Mouse (Mus musculus) duodenum, adult 2 months (tissue): Measurements from ENCODE around the gene Cyp11a1. TPM values are rescaled to one million over a fixed set of nuclear protein-coding genes. Genes with fewer than 3 reads are reported as not detected.

Experiments used
- polyA plus RNA-seq: library from polyadenylated mRNA; depleted of rRNA; stranded (reverse); fragments of >200 nt; gene quantifications from 2 replicates; pipeline ENCODE4 v1.2.3, GENCODE M21; 2012; ENCODE audit warnings: low replicate concordance; rRNA removed

Cyp11a1 gene
- 0.57 and 1.1 TPM in 2 replicates for polyA plus RNA-seq

GRCm38 (mm10) chr9:58005753-58006461 is at the start of gene Cyp11a1:
Gene Cyp11a1 (plus strand): TSS chr9:58006411.

GRCm38 (mm10) chr9:58063531-58063930 is 57.3 kb downstream of the Cyp11a1 start, which contains the start of gene Stra6:
Gene Stra6 (plus strand): TSS chr9:58063788.

Other genes starting within 250 kb of the Cyp11a1 start
- gene Clk3, start 240.6 kb upstream of the Cyp11a1 start, polyA plus RNA-seq: 41.9 and 49.1 TPM in 2 replicates
- 7.4 and 7.8 TPM in 2 replicates for gene Arid3b, start 169.6 kb upstream of the Cyp11a1 start, polyA plus RNA-seq
- gene Ubl7, start 95.4 kb upstream of the Cyp11a1 start, polyA plus RNA-seq: 147 and 182 TPM in 2 replicates
- gene Sema7a, start 66.3 kb upstream of the Cyp11a1 start, polyA plus RNA-seq: 26.4 and 43.2 TPM in 2 replicates
- 0.07 and 1.2 TPM in 2 replicates for gene Stra6, start 57.4 kb downstream of the Cyp11a1 start, polyA plus RNA-seq
- gene Ccdc33, start 112.4 kb downstream of the Cyp11a1 start, polyA plus RNA-seq: 0.05 TPM in 1 of 2 replicates, not detected in the other
- 29.6 and 43.0 TPM in 2 replicates for gene Islr, start 197.9 kb downstream of the Cyp11a1 start, polyA plus RNA-seq
- gene Islr2, start 197.9 kb downstream of the Cyp11a1 start, polyA plus RNA-seq: 0.56 and 1.2 TPM in 2 replicates
- 23.3 and 30.7 TPM in 2 replicates for gene Pml, start 243.4 kb downstream of the Cyp11a1 start, polyA plus RNA-seq
- gene Stoml1, start 246.8 kb downstream of the Cyp11a1 start, polyA plus RNA-seq: 18.5 and 21.5 TPM in 2 replicates